Mouse (Mus musculus) liver, embryonic 14.5 days (tissue): ENCODE measurements at regions not wholly inside any gene's neighbourhood (a gene's known extent, or its start where the extent isn't known, plus 50 kb on each side); places are given as distances from the start of the nearest gene placed in this dataset.
"Not testable (repeated sequence)": the region's sequence is repeated elsewhere in the genome, so short reads cannot be mapped to it uniquely, and the experiment has no call there.

Experiments used
- ATAC-seq: fragments of 200-750 bp; cut with Nextera tagmentation; 2 replicates; pipeline ENCODE4 v1.8.0; 2017; ENCODE audit warnings: moderate number of reproducible peaks, mild to moderate bottlenecking, moderate library complexity; ENCODE audit not compliant: insufficient read depth
- DNase-seq, 3 experiments: peaks; one replicate each; pipeline ENCODE4 v3.0.0-alpha.2; 2012 to 2013; ENCODE audit warnings: low read depth in 3 of 3, low spot score in 3 of 3
- H3K27ac ChIP-seq: fragments of 300-500 bp; sonication (generic); 2 replicates; pipeline ENCODE4 v1.5.1; 2014; ENCODE audit warnings: moderate library complexity, mild to moderate bottlenecking, control low read depth, inconsistent platforms
- H3K27me3 ChIP-seq: fragments of 300-500 bp; sonication (generic); 2 replicates; pipeline ENCODE4 v1.6.1; 2014; ENCODE audit warnings: mild to moderate bottlenecking, low read length, moderate library complexity; ENCODE audit not compliant: control insufficient read depth, insufficient read depth
- H3K36me3 ChIP-seq: fragments of 300-500 bp; sonication (generic); replicated peaks from 2 replicates; pipeline ENCODE4 v1.6.1; 2014; ENCODE audit warnings: low read depth; ENCODE audit not compliant: control insufficient read depth, insufficient read depth
- H3K4me1 ChIP-seq, 2 experiments: fragments of 200-500 bp in 1 of 2; fragments of 300-500 bp in 1 of 2; sonication (generic) in 1 of 2; replicated peaks; 2 replicates each; pipeline ENCODE4 v1.6.1; 2012 to 2014; ENCODE audit warnings: antibody characterized with exemption in 1 of 2, inconsistent platforms in 1 of 2, low read length in 1 of 2; ENCODE audit not compliant: control insufficient read depth in 2 of 2, insufficient read depth in 2 of 2
- H3K4me2 ChIP-seq: fragments of 300-500 bp; sonication (generic); 2 replicates; pipeline ENCODE4 v1.6.1; 2014; ENCODE audit warnings: low read depth, mild to moderate bottlenecking, control low read depth, moderate library complexity
- H3K4me3 ChIP-seq, 2 experiments: fragments of 200-500 bp in 1 of 2; fragments of 300-500 bp in 1 of 2; sonication (generic) in 1 of 2; 2 replicates each; pipeline ENCODE4 v1.5.1; 2012 to 2014; ENCODE audit warnings: low read depth in 2 of 2, low read length in 2 of 2, mild to moderate bottlenecking in 2 of 2, control low read depth in 1 of 2, inconsistent platforms in 1 of 2, moderate library complexity in 1 of 2; ENCODE audit not compliant: insufficient read depth in 1 of 2
- H3K9ac ChIP-seq: fragments of 300-500 bp; sonication (generic); replicated peaks from 2 replicates; pipeline ENCODE4 v1.6.1; 2014; ENCODE audit warnings: mild to moderate bottlenecking, control low read depth, moderate library complexity
- H3K9me3 ChIP-seq: fragments of 300-500 bp; sonication (generic); 2 replicates; pipeline ENCODE4 v1.6.1; 2016; ENCODE audit warnings: low read length, mixed read lengths; ENCODE audit not compliant: control insufficient read depth
- CTCF ChIP-seq: IDR thresholded peaks from 2 replicates; pipeline ENCODE4 v1.5.1; 2016; ENCODE audit warnings: antibody characterized with exemption, low read depth, control low read depth
- EP300 ChIP-seq: IDR thresholded peaks from 2 replicates; pipeline ENCODE4 v1.6.1; 2016; ENCODE audit warnings: antibody characterized with exemption, low read depth
- WGBS: fragments of 180-500 bp; shearing (Covaris S2); extraction: QIAGEN DNeasy Blood & Tissue Kit; methylation state at CpG from one replicate; pipeline ENCODE4 v1.1.7; 2014; ENCODE audit not compliant: insufficient replicate concordance; 5-methylcytosine and 5-hydroxymethylcytosine counted together

DNA sequence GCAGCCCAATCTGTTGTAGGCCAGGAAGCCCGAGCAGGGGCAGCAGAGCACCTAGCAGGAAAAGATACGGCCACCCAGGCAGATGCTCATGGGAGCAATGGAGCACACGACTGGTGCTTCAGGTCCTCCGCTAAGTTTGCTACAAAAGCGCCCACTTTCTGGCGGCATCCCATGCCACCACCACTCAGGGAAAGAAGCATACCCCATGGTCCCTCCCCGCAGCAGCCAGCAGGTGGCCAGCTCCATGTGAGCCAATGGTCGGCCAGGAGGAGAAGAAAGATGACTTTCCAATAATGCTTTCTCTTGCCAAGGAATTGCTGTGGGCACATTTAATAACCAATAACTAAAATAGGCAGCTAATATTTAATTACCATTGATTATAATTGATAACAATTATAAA lies 166.7 kb upstream of the Klf6 start:
- no peak overlapping the region for H3K4me3 ChIP-seq
- no peaks in the 10 kb centered on the region for H3K36me3 ChIP-seq
- H3K9ac ChIP-seq = no peak overlapping the region
- WGBS = 69% methylated on average over 8 of the region's 8 CpGs
- TF ChIP-seq CTCF (peak; percentile 13; the same call in 1 of the 2 replicates), EP300 (no peak)
- H3K4me1 ChIP-seq = no peaks in the 10 kb centered on the region
- ATAC-seq (no peak), DNase-seq (no peak)
- H3K27me3 ChIP-seq = no peaks in the 10 kb centered on the region
- H3K9me3 ChIP-seq = no peaks in the 10 kb centered on the region
- H3K4me2 ChIP-seq = no peak overlapping the region
- no peak overlapping the region for H3K27ac ChIP-seq

DNA sequence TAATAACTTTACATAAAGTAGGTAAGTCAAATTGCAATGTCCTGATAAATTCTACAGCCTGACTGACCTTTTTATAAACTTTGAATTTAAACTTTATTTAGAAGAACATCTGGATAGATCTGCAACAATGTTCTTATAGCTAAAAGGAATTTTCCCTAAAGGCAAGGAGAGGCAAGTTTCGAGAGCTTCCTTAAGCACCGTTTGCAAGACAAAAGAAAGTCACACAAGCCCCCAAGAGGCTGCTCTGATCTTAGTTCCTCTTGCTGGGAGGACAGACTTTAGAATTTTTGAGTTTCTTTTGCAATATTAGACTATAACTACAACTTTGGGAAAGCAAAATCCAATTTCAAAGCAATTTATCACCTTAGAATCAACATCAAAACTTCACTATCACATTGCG lies 165.7 kb upstream of the Klf6 start:
- H3K4me1 ChIP-seq, H3K27me3 ChIP-seq, H3K9ac ChIP-seq, H3K27ac ChIP-seq, H3K4me2 ChIP-seq, H3K36me3 ChIP-seq, H3K9me3 ChIP-seq, DNase-seq, H3K4me3 ChIP-seq, ATAC-seq: not testable (repeated sequence)
- WGBS = 62% methylated on average over 3 of the region's 3 CpGs

DNA sequence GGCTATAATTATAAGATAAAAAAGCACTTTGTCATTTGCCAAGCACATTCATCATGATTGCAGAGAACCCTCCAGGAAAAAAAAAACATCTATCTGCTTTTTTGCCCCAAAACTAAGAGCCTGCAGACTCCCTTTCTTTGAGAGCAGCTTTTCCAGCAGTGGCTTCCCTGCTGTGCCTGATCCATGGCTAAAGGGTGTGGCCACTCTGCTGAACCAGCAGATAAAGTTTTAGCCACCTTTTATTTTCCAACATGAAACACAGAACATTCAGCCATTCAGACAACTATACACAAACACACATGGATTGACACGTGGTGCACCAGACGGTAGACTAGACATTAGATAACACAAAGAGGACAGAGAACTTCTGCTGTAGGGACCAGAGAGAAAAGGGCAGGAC lies 164.9 kb upstream of the Klf6 start:
- Histone ChIP-seq H3K9me3 (no peaks in the 10 kb centered on the region), H3K9ac (no peak overlapping the region), H3K27me3 (no peaks in the 10 kb centered on the region), H3K36me3 (no peaks in the 10 kb centered on the region), H3K4me1 (no peaks in the 10 kb centered on the region), H3K4me3 (no peak overlapping the region), H3K27ac (no peak overlapping the region), H3K4me2 (no peak overlapping the region)
- TF ChIP-seq EP300 = no peak
- no peak for TF ChIP-seq CTCF
- DNase-seq = no peak
- WGBS = 23% methylated on average over 2 of the region's 2 CpGs
- ATAC-seq = no peak

DNA sequence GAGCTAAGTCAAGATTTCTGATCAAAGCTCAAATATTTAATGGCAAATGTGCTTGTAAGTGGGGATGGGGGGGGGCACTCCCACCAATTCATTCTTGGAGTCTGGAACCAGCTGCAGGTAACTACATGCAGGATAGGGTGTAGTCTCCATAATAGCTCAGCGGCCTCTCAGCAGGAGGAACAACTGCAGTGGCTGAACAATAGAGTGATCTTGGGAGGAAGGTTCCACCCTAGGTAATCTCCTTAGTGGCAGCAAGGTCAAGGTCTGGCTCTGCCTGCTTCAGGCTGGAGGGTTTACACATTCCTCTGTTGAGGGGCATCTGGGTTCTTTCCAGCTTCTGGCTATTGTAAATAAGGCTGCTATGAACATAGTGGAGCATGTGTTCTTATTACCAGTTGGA lies 164.0 kb upstream of the Klf6 start:
- not testable (repeated sequence) for H3K4me3 ChIP-seq, H3K36me3 ChIP-seq, ATAC-seq, H3K27ac ChIP-seq, H3K9me3 ChIP-seq, H3K27me3 ChIP-seq, DNase-seq, H3K9ac ChIP-seq, H3K4me1 ChIP-seq, H3K4me2 ChIP-seq
- WGBS = 52% methylated on average over 1 of the region's 1 CpGs

DNA sequence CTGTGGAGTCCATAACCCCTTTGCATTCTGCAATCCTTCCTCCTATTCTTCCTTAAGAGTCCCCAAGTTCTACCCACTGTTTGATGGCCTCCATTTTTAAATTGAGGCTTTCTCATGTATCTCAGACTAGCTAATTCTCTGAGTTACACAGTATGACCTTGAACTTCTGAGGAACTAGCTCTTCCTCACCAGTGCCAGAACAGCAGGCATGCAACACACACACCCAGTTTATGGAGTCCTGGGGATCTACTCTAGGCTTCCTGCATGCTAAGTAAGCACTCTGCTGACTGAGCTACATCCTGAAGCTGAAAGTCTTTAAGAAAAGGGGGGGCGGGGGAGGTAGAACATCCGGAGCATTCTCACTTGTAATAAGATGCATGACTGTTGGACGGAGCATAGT lies 159.2 kb upstream of the Klf6 start:
- Histone ChIP-seq H3K27ac (no peak overlapping the region), H3K4me2 (no peak overlapping the region), H3K9me3 (no peaks in the 10 kb centered on the region), H3K4me3 (no peak overlapping the region), H3K27me3 (no peaks in the 10 kb centered on the region), H3K4me1 (no peaks in the 10 kb centered on the region), H3K36me3 (no peaks in the 10 kb centered on the region), H3K9ac (no peak overlapping the region)
- no peak for TF ChIP-seq EP300
- no peak for TF ChIP-seq CTCF
- DNase-seq (no peak), ATAC-seq (no peak)
- 66% methylated on average over 3 of the region's 3 CpGs for whole genome bisulfite sequencing

DNA sequence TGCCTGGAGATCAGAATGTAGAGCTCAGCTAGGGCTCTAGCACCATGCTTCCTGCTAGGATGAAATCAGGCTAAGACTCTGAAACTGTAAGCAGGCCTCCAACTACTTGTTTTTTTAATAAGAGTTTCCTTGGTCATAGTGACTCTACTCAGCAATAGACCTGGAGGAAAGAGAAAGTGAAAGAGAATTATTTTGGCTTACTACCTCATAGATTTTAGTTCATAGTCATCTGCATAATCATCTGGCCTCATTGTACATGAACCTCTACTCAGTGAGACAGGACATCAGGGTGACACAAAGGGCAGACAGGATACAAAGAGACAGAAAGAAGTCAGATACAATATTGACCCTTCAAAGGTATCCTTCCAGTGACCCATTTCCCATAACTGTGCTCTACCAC lies 156.3 kb upstream of the Klf6 start:
- ATAC-seq = no peak
- H3K4me3 ChIP-seq = no peak overlapping the region

More for the DNA sequence above, 156.3 kb upstream of the Klf6 start:
- H3K9ac ChIP-seq = no peak overlapping the region
- H3K4me1 ChIP-seq = no peaks in the 10 kb centered on the region
- no peaks in the 10 kb centered on the region for H3K27me3 ChIP-seq
- H3K27ac ChIP-seq = no peak overlapping the region
- no peaks in the 10 kb centered on the region for H3K9me3 ChIP-seq
- no peak overlapping the region for H3K4me2 ChIP-seq
- no peaks in the 10 kb centered on the region for H3K36me3 ChIP-seq
- TF ChIP-seq EP300 (no peak), CTCF (no peak)
- DNase-seq = no peak
